Mouse (Mus musculus) T-helper 1 cell (primary cell): ENCODE measurements around the gene Prdx6b.

ENCODE experiments used
- in situ Hi-C: fragments of 300-600 bp; cut with MboI, MseI; formaldehyde crosslinking; loops from one replicate; pipeline ENCODE4 v1.15.1; 2025; ENCODE audit warnings: high pct_unique_total_duplicates

Gene Prdx6b

DNA sequence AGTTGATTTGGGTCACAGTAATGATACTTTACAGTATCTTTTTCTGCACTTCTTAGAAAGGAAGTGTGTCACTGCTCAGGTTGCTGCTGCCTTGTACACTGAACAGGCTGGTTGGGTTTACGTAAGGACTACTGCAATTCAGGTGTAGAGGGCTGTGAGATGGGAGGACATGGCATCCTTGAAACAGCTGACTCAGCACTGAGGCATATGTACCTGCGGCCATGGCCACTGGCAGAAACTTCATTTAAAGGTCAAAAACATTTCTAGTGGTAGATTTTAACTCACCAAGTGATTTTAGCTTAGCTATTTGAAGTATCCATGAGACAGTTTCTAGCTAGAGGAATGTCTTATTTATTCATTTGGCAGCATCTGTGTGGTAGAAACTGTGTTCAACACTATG, 33.5 kb downstream of the Prdx6b start:
- in situ Hi-C loops, result no loop called here

DNA sequence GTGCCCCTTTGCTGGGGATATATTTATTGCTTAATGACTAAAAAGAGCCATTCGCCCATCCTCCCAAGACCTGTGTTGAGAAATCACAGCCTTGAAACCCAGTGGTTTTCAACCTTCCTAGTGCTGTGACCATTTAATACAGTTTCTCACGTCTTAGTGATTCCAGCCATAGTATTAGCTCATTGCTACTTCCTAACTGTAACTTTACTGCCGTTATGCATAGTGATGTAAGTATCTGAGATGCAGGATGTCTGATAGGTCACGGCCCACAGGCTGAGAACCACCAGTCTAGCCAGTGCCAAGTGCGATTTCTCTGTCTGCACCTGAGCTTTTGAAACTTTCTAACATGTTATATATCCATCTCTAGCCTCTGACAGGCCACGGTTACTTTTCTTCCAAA, 35.0 kb downstream of the Prdx6b start:
- in situ Hi-C loops, result no loop called here

GRCm38 (mm10) chr2:80328961-80329653, 36.8 kb downstream of the Prdx6b start:
- in situ Hi-C loops, result no loop called here

DNA sequence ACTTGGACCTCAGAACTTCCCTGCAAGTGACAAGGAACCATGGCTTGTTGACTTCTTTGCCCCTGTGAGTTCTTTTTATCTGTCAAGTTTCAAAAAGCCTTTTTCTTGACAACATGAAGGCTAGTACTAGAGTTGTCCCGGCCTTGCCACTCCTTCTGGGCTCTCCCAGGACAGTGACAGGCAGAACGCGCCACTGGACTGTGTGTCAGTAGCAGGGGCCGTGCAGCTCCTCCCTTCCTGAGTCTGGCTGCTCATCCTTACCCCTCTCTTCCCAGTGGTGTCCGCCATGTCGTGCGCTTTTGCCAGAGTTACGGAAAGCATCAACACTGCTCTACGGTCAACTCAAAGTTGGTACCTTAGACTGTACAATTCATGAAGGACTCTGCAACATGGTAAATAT, 48.3 kb downstream of the Prdx6b start:
- in situ Hi-C loops, result no loop called here
